Mouse (Mus musculus): ENCODE results near the gene Ubac2. TPM values are rescaled to one million over a fixed set of nuclear protein-coding genes. Genes with fewer than 3 reads are reported as not detected.
A peak's percentile ranks its signal among the peaks of the same experiment; 100 is the strongest.
"Not testable (repeated sequence)": the region's sequence is repeated elsewhere in the genome, so short reads cannot be mapped to it uniquely, and the experiment has no call there.

Gene Ubac2
- 25.5 and 29.2 TPM in 2 replicates for polyA plus RNA-seq (2016; fragmentation: Nextera tagmentation; extraction: Ambion mirVana)

DNA sequence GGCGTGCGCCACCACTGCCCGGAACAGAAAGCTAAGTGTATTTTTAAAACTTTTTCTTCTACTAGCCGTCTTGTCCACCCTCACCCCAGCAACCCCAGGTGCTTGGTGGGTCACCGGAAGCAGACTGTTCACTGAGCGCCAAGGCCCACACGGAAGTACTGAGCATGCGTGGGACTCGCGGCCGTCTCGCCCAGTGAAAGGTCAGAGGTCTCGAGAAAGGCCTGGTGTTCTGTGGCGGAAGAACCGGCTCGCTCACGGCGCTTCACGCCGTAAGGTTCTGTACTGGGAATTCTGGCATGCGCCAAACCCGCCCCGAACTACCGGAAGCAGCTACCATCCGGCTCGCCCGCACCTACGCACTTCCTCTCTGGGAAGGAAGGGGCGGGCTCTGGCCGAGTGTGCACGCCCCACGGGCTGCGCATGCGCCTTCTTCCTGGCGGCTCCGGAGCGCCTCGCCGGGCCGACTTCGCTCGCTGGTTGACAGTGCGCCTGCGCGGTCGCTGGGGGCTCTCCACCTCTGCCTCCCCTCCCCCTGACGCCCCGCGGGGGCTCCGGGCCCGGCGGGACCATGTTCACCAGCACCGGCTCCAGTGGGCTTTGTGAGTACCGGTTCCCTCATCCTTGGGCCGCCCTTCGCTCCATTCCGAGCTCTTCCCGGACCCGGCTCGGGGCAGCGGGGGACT lies at the start of gene Ubac2:
Ubac2 (plus strand) TSS at position 445 of the 683 bp plus-strand sequence.
- H3K27me3 ChIP-seq (replicated peaks): no peaks in the 10 kb centered on the region
- no peaks in the 10 kb centered on the region for H3K9me3 ChIP-seq (replicated peaks)
- ATAC-seq: peak; percentile 98
- peak within 1 kb of the TSS; percentile 83 for H3K4me3 ChIP-seq
- H3K36me3 ChIP-seq: 0 out of 2 replicates have a peak, but pooled peaks cover 4% of the 10 kb centered on the region
- H3K27ac ChIP-seq: peak within 1 kb of the TSS; percentile 93
- WGBS (ENCODE audit: insufficient replicate concordance): under 1% methylated on average over 61 of the region's 61 CpGs
- peak within 1 kb of the TSS; percentile 92 for H3K9ac ChIP-seq
- H3K4me2 ChIP-seq: peak within 1 kb of the TSS; percentile 91
- H3K4me1 ChIP-seq: peaks cover 37% of the 10 kb centered on the region

DNA sequence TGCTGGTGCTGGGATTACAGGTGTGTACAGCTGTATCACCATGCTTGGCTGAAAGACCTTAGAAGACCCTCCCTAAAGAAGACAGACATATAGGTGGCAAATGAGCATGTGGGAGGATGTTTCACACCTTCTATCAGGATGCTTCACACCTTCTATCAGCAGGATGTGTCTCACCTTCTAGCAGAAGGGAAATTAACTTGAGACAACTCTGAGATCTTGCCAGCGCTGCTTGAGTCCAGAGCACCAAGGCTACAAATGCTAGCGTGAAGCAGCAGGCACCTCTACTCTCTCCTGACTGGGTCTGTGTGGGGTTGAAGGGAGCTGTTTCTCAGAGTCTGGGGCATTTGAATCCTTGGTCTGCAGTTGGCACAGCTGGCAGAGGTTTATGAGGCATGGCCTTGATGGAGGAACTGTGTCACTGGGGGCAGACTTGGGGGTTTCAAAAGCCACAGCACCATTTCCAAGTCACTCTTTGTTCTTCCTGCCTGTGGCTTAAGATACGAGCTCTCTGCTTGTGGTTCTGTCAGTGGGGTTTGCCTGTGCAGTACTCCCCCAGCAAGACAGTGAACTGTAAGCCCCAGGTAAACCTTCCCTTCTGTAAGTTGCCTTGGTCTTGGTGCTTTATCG lies 48.5 kb upstream of the Ubac2 start:
- Histone ChIP-seq H3K4me1 (no peaks in the 10 kb centered on the region), H3K9me3 (replicated peaks) (no peaks in the 10 kb centered on the region), H3K4me2 (no peak overlapping the region), H3K9ac (no peak overlapping the region), H3K27me3 (replicated peaks) (no peaks in the 10 kb centered on the region), H3K27ac (no peak overlapping the region), H3K36me3 (no peaks in the 10 kb centered on the region), H3K4me3 (no peak overlapping the region)
- no peak for ATAC-seq
- 61% methylated on average over 4 of the region's 4 CpGs for WGBS (ENCODE audit: insufficient replicate concordance)

DNA sequence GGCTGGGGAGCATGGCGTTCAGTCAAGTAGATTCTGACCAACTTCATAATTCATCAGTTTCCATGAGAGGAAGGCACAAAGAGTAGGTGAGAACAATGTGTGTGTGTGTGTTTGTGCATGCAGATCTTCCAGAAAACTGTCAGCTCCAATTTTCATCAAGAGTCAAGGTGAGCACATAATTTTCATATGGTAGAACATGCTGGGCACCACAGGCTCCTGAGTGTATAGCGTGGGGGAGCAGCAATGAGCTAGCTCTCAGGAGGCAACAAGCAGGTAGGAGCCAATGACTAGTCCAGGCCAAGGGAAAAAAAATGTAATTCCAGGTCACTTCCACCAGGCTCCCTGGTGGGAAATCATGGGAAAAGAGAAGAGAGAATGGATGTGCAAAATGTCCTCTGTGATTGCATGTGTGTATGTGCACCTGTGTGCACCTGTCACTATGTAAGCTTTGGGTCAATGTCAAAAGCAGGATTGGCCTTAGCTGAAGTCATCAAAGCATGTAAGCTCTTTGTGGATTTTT lies 45.4 kb upstream of the Ubac2 start:
- Histone ChIP-seq H3K9me3 (replicated peaks) (peaks cover 5% of the 10 kb centered on the region; the same call in 1 of the 2 replicates), H3K27ac (no peak overlapping the region), H3K9ac (no peak overlapping the region), H3K27me3 (replicated peaks) (no peaks in the 10 kb centered on the region), H3K36me3 (no peaks in the 10 kb centered on the region), H3K4me1 (no peaks in the 10 kb centered on the region), H3K4me3 (no peak overlapping the region), H3K4me2 (no peak overlapping the region)
- no peak for ATAC-seq
- 73% methylated on average over 2 of the region's 2 CpGs for WGBS (ENCODE audit: insufficient replicate concordance)

DNA sequence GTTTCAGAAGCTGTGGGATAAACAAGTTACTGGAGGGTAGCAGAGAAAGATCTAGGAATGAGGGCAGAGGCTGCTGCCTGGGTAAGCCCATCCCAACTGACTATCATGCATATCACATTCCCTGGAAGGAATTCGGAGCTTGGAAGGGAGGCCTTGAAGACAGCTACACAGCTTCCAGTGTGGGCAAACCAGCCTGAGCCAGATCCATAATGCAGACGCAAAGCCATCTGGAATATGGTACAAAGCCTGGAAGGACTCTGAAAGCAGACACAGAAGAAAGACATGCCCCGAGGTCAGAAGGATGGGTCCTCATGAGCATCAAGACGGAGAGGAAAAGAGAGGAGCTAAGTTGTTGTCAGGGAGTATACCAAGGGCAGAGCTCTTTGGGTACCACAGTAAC lies 40.3 kb upstream of the Ubac2 start:
- Histone ChIP-seq H3K9me3 (replicated peaks) (peaks cover 13% of the 10 kb centered on the region; the same call in 1 of the 2 replicates), H3K27me3 (replicated peaks) (no peaks in the 10 kb centered on the region), H3K9ac (no peak overlapping the region), H3K36me3 (no peaks in the 10 kb centered on the region), H3K27ac (no peak overlapping the region), H3K4me2 (no peak overlapping the region), H3K4me3 (no peak overlapping the region), H3K4me1 (no peaks in the 10 kb centered on the region)
- 71% methylated on average over 4 of the region's 4 CpGs for WGBS (ENCODE audit: insufficient replicate concordance)
- no peak for ATAC-seq

DNA sequence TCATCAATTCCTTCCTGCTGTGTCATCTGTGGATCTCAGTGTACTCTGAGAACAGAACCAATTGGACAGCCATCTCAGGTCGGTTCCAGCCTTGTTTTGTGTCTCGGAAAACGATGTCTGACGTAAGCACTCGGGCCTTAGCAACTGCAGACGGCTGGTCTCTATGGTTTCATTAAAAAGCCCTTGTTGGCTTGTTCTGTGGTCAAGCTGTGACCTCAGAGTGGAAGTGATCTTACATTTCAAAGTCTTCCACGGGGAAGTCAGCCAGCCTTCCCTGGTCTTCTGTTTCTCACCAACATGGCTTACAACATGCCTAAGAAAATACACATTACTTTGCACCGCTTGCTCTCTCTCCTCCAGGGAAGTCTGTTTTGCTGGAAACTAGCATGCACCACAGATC lies 38.2 kb upstream of the Ubac2 start:
- Histone ChIP-seq H3K4me2 (no peak overlapping the region), H3K9ac (no peak overlapping the region), H3K36me3 (no peaks in the 10 kb centered on the region), H3K27me3 (replicated peaks) (no peaks in the 10 kb centered on the region), H3K9me3 (replicated peaks) (peaks cover 11% of the 10 kb centered on the region; the same call in 1 of the 2 replicates), H3K27ac (no peak overlapping the region), H3K4me1 (no peaks in the 10 kb centered on the region), H3K4me3 (no peak overlapping the region)
- no peak for ATAC-seq
- 58% methylated on average over 8 of the region's 8 CpGs for WGBS (ENCODE audit: insufficient replicate concordance)

DNA sequence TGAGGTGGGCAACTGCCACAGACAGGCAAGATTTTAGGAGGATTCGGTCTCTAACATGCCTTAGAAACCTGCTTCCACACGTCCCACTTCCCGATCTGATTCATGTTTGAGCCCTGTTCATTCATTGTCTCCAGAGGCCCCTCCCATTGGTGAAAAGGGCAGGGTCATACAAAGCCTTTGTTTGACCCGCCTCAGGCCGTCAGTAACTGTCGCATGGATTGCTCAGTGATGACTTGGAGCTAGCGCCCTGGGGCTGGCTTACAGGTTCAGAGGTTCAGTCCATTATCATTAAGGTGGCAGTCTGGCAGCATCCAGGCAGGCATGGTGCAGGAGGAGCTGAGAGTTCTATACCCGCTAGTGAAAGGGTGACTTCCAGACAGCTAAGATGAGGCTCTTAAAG lies 33.9 kb upstream of the Ubac2 start:
- Histone ChIP-seq H3K9me3 (replicated peaks) (no peaks in the 10 kb centered on the region), H3K9ac (no peak overlapping the region), H3K4me1 (no peaks in the 10 kb centered on the region), H3K4me3 (no peak overlapping the region), H3K36me3 (no peaks in the 10 kb centered on the region), H3K27me3 (replicated peaks) (no peaks in the 10 kb centered on the region), H3K4me2 (no peak overlapping the region), H3K27ac (no peak overlapping the region)
- no peak for ATAC-seq
- WGBS (ENCODE audit: insufficient replicate concordance): 60% methylated on average over 8 of the region's 8 CpGs

DNA sequence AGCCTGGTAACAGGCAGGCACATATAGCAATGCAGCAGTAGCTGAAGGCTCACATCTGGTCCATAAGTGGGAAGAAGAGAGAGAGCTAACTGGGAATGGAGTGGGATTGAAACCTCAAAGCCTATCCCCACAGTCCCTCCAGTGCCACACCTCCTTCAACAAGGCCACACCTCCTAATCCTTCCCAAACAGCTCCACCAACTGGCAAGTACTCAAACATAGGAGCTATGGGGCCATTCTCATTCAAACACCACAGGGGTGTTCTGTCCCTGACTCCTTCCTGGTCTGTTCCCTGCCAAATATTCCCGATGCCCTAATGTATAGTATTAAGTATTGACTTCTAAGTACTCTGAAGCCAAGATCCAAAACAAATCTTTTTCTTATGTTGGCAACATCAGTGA lies 27.2 kb upstream of the Ubac2 start:
- Histone ChIP-seq H3K36me3 (no peaks in the 10 kb centered on the region), H3K4me2 (no peak overlapping the region), H3K4me3 (no peak overlapping the region), H3K27me3 (replicated peaks) (no peaks in the 10 kb centered on the region), H3K27ac (no peak overlapping the region), H3K9me3 (replicated peaks) (0 out of 2 replicates have a peak, but pooled peaks cover 5% of the 10 kb centered on the region), H3K4me1 (no peaks in the 10 kb centered on the region), H3K9ac (no peak overlapping the region)
- no peak for ATAC-seq
- 78% methylated on average over 1 of the region's 1 CpGs for WGBS (ENCODE audit: insufficient replicate concordance)

DNA sequence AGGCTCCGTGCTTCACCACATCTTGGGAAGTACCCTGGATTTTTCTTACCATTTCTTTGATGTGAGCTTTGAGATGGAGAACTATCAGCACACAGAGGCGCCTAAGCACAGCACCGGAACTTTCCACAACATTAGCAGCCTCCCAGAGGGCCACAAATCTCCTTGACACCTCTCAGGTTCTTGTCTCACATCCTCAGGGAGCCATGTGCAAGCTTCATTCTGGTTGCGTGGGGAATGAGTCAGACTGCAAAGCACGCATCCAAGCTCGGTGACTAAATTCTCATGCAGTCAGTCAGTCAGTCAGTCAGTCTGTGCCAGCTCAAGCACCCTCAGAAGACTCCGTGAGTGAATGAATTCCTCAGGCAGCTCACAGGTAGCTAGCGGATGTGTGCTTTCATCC lies 25.9 kb upstream of the Ubac2 start:
- ATAC-seq: no peak
- Histone ChIP-seq H3K9me3 (replicated peaks) (0 out of 2 replicates have a peak, but pooled peaks cover 5% of the 10 kb centered on the region), H3K4me2 (no peak overlapping the region), H3K27ac (no peak overlapping the region), H3K4me1 (no peaks in the 10 kb centered on the region), H3K36me3 (no peaks in the 10 kb centered on the region), H3K27me3 (replicated peaks) (no peaks in the 10 kb centered on the region), H3K9ac (no peak overlapping the region), H3K4me3 (no peak overlapping the region)
- 68% methylated on average over 8 of the region's 8 CpGs for WGBS (ENCODE audit: insufficient replicate concordance)

DNA sequence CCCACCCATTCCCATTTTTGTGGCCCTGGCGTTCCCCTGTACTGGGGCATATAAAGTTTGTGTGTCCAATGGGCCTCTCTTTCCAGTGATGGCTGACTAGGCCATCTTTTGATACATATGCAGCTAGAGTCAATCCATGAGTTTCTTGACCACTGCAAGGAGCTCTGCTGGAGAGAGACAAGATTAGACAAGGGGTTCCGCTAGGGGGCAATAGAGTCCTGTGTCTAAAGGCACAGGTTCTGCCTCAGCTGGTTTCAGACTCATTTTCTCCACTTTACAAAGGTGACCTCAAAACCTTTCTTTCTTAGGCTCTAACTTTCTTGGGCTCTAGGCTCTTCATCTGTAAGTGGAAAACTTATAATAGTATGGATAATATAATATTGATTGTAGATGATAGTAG lies 13.3 kb upstream of the Ubac2 start:
- not testable (repeated sequence) for H3K9me3 ChIP-seq (replicated peaks); H3K27ac ChIP-seq; H3K36me3 ChIP-seq; H3K4me2 ChIP-seq; H3K27me3 ChIP-seq (replicated peaks); H3K4me3 ChIP-seq; ATAC-seq; H3K4me1 ChIP-seq; H3K9ac ChIP-seq
- 5% methylated on average over 2 of the region's 2 CpGs for WGBS (ENCODE audit: insufficient replicate concordance)

DNA sequence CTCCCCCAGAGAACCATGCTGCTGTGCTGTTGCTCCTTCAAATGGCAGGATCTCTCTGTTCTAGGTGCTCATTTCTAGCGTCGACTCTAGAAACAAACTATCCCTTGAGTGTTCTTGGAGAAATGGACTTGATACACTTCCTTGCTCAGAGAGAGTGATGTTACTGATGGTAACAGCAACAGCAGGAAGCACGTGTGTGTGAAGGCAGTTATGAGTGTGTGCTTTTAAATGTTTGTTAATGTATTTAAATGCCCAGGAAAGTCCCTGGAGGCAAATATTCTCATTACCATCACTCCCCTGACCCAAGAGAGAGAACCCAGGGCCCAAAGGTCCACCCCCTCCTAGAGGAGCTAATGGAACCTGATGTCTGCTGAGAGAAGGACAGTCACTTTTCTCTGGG lies 11.8 kb upstream of the Ubac2 start:
- ATAC-seq: no peak
- 74% methylated on average over 3 of the region's 3 CpGs for WGBS (ENCODE audit: insufficient replicate concordance)
- H3K4me2 ChIP-seq: no peak overlapping the region
- no peaks in the 10 kb centered on the region for H3K36me3 ChIP-seq
- H3K9ac ChIP-seq: no peak overlapping the region
- H3K27ac ChIP-seq: no peak overlapping the region
- H3K27me3 ChIP-seq (replicated peaks): no peaks in the 10 kb centered on the region; the same call in 1 of the 2 replicates
- H3K4me3 ChIP-seq: no peak overlapping the region
- H3K4me1 ChIP-seq: no peaks in the 10 kb centered on the region
- no peaks in the 10 kb centered on the region for H3K9me3 ChIP-seq (replicated peaks)

DNA sequence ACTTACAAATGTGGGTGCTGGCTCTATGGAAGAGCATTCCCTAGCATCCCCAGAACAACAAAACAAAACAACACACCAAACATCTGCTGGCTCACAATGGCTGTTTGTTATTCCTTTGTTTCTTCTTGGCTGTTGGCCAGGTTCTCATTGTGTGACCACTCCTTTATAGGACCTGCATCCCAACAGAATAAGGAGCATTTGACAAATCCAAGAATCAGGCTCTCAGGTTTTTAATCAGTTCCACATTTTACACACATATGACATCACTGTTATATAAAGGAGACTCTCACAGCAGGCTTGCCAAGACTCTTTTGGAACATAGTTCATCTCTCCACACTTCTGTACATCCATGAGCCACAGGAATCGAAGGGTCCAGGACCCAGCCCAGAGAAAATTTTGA lies 9.3 kb upstream of the Ubac2 start:
- H3K4me2 ChIP-seq: no peak overlapping the region
- 0 out of 2 replicates have a peak overlapping the region, but pooled peaks have one; percentile 3 for H3K9ac ChIP-seq
- H3K27ac ChIP-seq: no peak overlapping the region
- H3K4me3 ChIP-seq: no peak overlapping the region
- no peak for ATAC-seq
- H3K9me3 ChIP-seq (replicated peaks): no peaks in the 10 kb centered on the region
- H3K4me1 ChIP-seq: no peaks in the 10 kb centered on the region
- no peaks in the 10 kb centered on the region for H3K36me3 ChIP-seq
- 62% methylated on average over 1 of the region's 1 CpGs for WGBS (ENCODE audit: insufficient replicate concordance)
- no peaks in the 10 kb centered on the region; the same call in 1 of the 2 replicates for H3K27me3 ChIP-seq (replicated peaks)

DNA sequence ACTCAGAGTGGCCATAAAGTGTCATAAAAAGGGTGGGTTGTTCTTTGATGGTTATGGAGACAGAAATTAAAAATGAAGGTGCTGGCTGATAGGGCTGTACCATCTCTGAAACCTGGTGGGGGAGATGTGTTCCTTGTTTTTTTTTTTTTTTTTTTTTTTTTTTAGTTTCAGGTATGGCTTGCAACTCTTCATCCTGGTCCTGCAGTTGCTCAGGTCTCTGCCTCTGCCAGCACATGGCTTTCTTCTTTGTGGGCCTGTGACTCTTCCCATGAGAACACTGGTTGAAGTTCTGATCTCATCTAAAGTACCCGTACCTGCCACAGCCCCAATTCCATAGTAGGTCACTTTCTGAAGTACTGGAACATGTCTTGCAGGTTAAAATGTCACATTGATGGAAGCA lies 5.7 kb upstream of the Ubac2 start:
- no peak overlapping the region for H3K9ac ChIP-seq
- no peak overlapping the region for H3K4me2 ChIP-seq

More for the DNA sequence above, 5.7 kb upstream of the Ubac2 start:
- H3K4me3 ChIP-seq: no peak overlapping the region
- no peaks in the 10 kb centered on the region; the same call in 1 of the 2 replicates for H3K27me3 ChIP-seq (replicated peaks)
- 78% methylated on average over 1 of the region's 1 CpGs for WGBS (ENCODE audit: insufficient replicate concordance)
- no peaks in the 10 kb centered on the region for H3K9me3 ChIP-seq (replicated peaks)
- H3K27ac ChIP-seq: no peak overlapping the region
- H3K36me3 ChIP-seq: no peaks in the 10 kb centered on the region
- no peak for ATAC-seq
- H3K4me1 ChIP-seq: peaks cover 4% of the 10 kb centered on the region

All from liver, embryonic 12.5 days (tissue).